9 mouse cellular contexts compared by ENCODE assay signal in genomic region chr9:57259736-57260135, GRCm38 (mm10). TPM values are rescaled to one million over a fixed set of nuclear protein-coding genes. Genes with fewer than 3 reads are reported as not detected.
DNase-seq lines count a peak whose midpoint lies in the region; ATAC-seq lines count a peak whose summit lies in the region.
"Had no signal": no experiment of that assay in that cellular context is flagged by ENCODE, and none has a peak within 500 bp of the region (broad histone marks: within the 10 kb centered on the region; RNA-seq: fewer than 3 reads in every experiment).

No protein-coding gene starts in this region.

- H3K36me3 ChIP-seq in embryonic facial prominence, embryonic 10.5 days (replicated peaks), result peaks cover 42% of the 10 kb centered on the region
- peaks cover 42% of the 10 kb centered on the region for H3K36me3 ChIP-seq in heart, embryonic 13.5 days
- H3K36me3 ChIP-seq in liver, embryonic 12.5 days, result peaks cover 46% of the 10 kb centered on the region
- H3K36me3 ChIP-seq in neural tube, embryonic 14.5 days (ENCODE audit: control insufficient read depth, insufficient read depth, low read length), result no peaks in the 10 kb centered on the region

- peak; percentile 88 for DNase-seq in CD4-positive helper T cell, adult 2 months (ENCODE audit: low read depth, low spot score)
- peak; percentile 97 for DNase-seq in adrenal gland, postnatal 14 days
- peak; percentile 87 for DNase-seq in embryonic facial prominence, embryonic 10.5 days (ENCODE audit: low spot score)
- peak; percentile 97 for DNase-seq in kidney, postnatal 10 days
- DNase-seq in telencephalon, adult 2 months (ENCODE audit: low read depth, low spot score), result peak; percentile 72

- ATAC-seq in heart, embryonic 13.5 days (ENCODE audit: extremely low read depth, insufficient number of reproducible peaks, low FRiP score, low TSS enrichment), result no peak
- ATAC-seq in liver, embryonic 12.5 days, result peak; percentile 53
- peak; percentile 39; the same call in 1 of the 2 replicates for ATAC-seq in neural tube, embryonic 14.5 days (ENCODE audit: low read depth)

- H3K9ac ChIP-seq in heart, embryonic 13.5 days, result peak overlapping the region; percentile 98; the same call in 1 of the 2 replicates
- H3K9ac ChIP-seq in liver, embryonic 12.5 days, result 0 out of 2 replicates have a peak overlapping the region, but pooled peaks have one; percentile 97
- no peak overlapping the region for H3K9ac ChIP-seq in neural tube, embryonic 14.5 days (replicated peaks; ENCODE audit: low read depth, low read length)
- H3K9ac ChIP-seq: limb, embryonic 15.5 days had no signal

- no peak overlapping the region for H3K27ac ChIP-seq in embryonic facial prominence, embryonic 10.5 days (replicated peaks)
- 0 out of 2 replicates have a peak overlapping the region, but pooled peaks have one; percentile 24 for H3K27ac ChIP-seq in heart, embryonic 13.5 days (replicated peaks)
- H3K27ac ChIP-seq in liver, embryonic 12.5 days, result peak overlapping the region; percentile 86
- H3K27ac ChIP-seq in neural tube, embryonic 14.5 days (ENCODE audit: low read depth, low read length), result no peak overlapping the region
- H3K27ac ChIP-seq: limb, embryonic 15.5 days had no signal

- peaks cover 24% of the 10 kb centered on the region for H3K27me3 ChIP-seq in embryonic facial prominence, embryonic 10.5 days (replicated peaks; ENCODE audit: low read depth, poor library complexity, severe bottlenecking)
- H3K27me3 ChIP-seq in heart, embryonic 13.5 days (replicated peaks), result peaks cover 12% of the 10 kb centered on the region
- H3K27me3 ChIP-seq in liver, embryonic 12.5 days (replicated peaks), result peaks cover under 1% of the 10 kb centered on the region; the same call in 1 of the 2 replicates
- no peaks in the 10 kb centered on the region for H3K27me3 ChIP-seq in neural tube, embryonic 14.5 days (ENCODE audit: control insufficient read depth, insufficient read depth, low read length)
- H3K27me3 ChIP-seq: limb, embryonic 15.5 days had no signal

- H3K4me1 ChIP-seq in embryonic facial prominence, embryonic 10.5 days, result peaks cover 33% of the 10 kb centered on the region
- H3K4me1 ChIP-seq in heart, embryonic 13.5 days, result peaks cover 47% of the 10 kb centered on the region
- H3K4me1 ChIP-seq in liver, embryonic 12.5 days, result peaks cover 56% of the 10 kb centered on the region
- peaks cover 11% of the 10 kb centered on the region for H3K4me1 ChIP-seq in neural tube, embryonic 14.5 days (ENCODE audit: control insufficient read depth, insufficient read depth, low read length)

- 9% methylated on average over 3 of the region's 3 CpGs for WGBS in embryonic facial prominence, embryonic 10.5 days
- WGBS in heart, embryonic 13.5 days, result 4% methylated on average over 3 of the region's 3 CpGs
- 0% methylated on average over 3 of the region's 3 CpGs for WGBS in liver, embryonic 12.5 days (ENCODE audit: insufficient replicate concordance)
- WGBS in neural tube, embryonic 14.5 days, result 1% methylated on average over 3 of the region's 3 CpGs

- H3K4me3 ChIP-seq in embryonic facial prominence, embryonic 10.5 days, result no peak overlapping the region
- peak overlapping the region; percentile 94 for H3K4me3 ChIP-seq in heart, embryonic 13.5 days
- H3K4me3 ChIP-seq in liver, embryonic 12.5 days, result peak overlapping the region; percentile 92
- no peak overlapping the region for H3K4me3 ChIP-seq in neural tube, embryonic 14.5 days (ENCODE audit: low read depth, low read length)

- H3K4me2 ChIP-seq in heart, embryonic 13.5 days, result peak overlapping the region; percentile 91
- peak overlapping the region; percentile 93 for H3K4me2 ChIP-seq in liver, embryonic 12.5 days
- H3K4me2 ChIP-seq in neural tube, embryonic 14.5 days (ENCODE audit: low read depth, low read length), result no peak overlapping the region

- H3K9me3 ChIP-seq in embryonic facial prominence, embryonic 10.5 days, result no peaks in the 10 kb centered on the region
- H3K9me3 ChIP-seq in heart, embryonic 13.5 days, result no peaks in the 10 kb centered on the region
- no peaks in the 10 kb centered on the region for H3K9me3 ChIP-seq in liver, embryonic 12.5 days (replicated peaks)
- no peaks in the 10 kb centered on the region for H3K9me3 ChIP-seq in neural tube, embryonic 14.5 days (ENCODE audit: control insufficient read depth, low read length)
- H3K9me3 ChIP-seq: limb, embryonic 15.5 days had no signal

RNA-seq across cellular contexts. Expression of gene 1700017B05Rik, which starts 2.7 kb away (rescaled TPM):
- 36.2 and 45.6 TPM in 2 replicates for total RNA-seq in adrenal gland, postnatal 14 days (2021)
- polyA plus RNA-seq in embryonic facial prominence, embryonic 10.5 days (2016; fragmentation: Nextera tagmentation; extraction: Ambion mirVana), result 15.6 and 16.8 TPM in 2 replicates
- polyA plus RNA-seq in heart, embryonic 13.5 days (2015; fragmentation: Nextera tagmentation; extraction: Ambion mirVana), result 11.9 and 16.9 TPM in 2 replicates
- 22.2 and 23.4 TPM in 2 replicates for polyA plus RNA-seq in liver, embryonic 12.5 days (2016; fragmentation: Nextera tagmentation; extraction: Ambion mirVana)
- polyA plus RNA-seq in neural tube, embryonic 14.5 days (2014; fragmentation: Nextera tagmentation; extraction: Ambion mirVana), result 3.0 and 3.6 TPM in 2 replicates

RNA-seq across cellular contexts. Expression of gene Trcg1, which starts 23.4 kb away (rescaled TPM):
- total RNA-seq in adrenal gland, postnatal 14 days (2021), result not detected in 2 replicates
- polyA plus RNA-seq in embryonic facial prominence, embryonic 10.5 days (2016; fragmentation: Nextera tagmentation; extraction: Ambion mirVana), result 0.07 TPM in 1 of 2 replicates, not detected in the other
- 0.07 TPM in 1 of 2 replicates, not detected in the other for polyA plus RNA-seq in heart, embryonic 13.5 days (2015; fragmentation: Nextera tagmentation; extraction: Ambion mirVana)
- not detected in 2 replicates for polyA plus RNA-seq in liver, embryonic 12.5 days (2016; fragmentation: Nextera tagmentation; extraction: Ambion mirVana)
- polyA plus RNA-seq in neural tube, embryonic 14.5 days (2014; fragmentation: Nextera tagmentation; extraction: Ambion mirVana), result not detected in 2 replicates
- polyA plus RNA-seq: limb, embryonic 15.5 days had no signal

Comparison
In these comparisons a context has a peak if more than half of its experiments do, and no peak if none do; other contexts are left out.
1. H3K27ac ChIP-seq: peak in heart, embryonic 13.5 days (single experiment) and liver, embryonic 12.5 days (single experiment); none in embryonic facial prominence, embryonic 10.5 days (single experiment) and neural tube, embryonic 14.5 days (single experiment).
2. H3K4me3 ChIP-seq: peak in heart, embryonic 13.5 days (single experiment) and liver, embryonic 12.5 days (single experiment); none in embryonic facial prominence, embryonic 10.5 days (single experiment) and neural tube, embryonic 14.5 days (single experiment).
3. Peak in every context shown above with its lines, with median percentiles within 50 percentile points of each other: DNase-seq.